Mouse (Mus musculus) MEL (cell line): ENCODE results near the gene Naif1.

Experiments used
- CHD2 ChIP-seq: IDR thresholded peaks from 2 replicates; pipeline ENCODE4 v1.6.1; 2011; ENCODE audit warnings: low read length, improper control_type of control experiment
- CTCF ChIP-seq, 3 experiments: IDR thresholded peaks in 2 of 3; conservative IDR thresholded peaks in 1 of 3; 2 replicates each; pipeline ENCODE4 v1.5.1; 2011 to 2012; ENCODE audit warnings: low read length in 3 of 3, low read depth in 2 of 3, mild to moderate bottlenecking in 2 of 3, improper control_type of control experiment in 1 of 3, inconsistent platforms in 1 of 3, mixed read lengths in 1 of 3, moderate library complexity in 1 of 3; ENCODE audit not compliant: control insufficient read depth in 1 of 3, insufficient read depth in 1 of 3, poor library complexity in 1 of 3, severe bottlenecking in 1 of 3
- EP300 ChIP-seq, 2 experiments: IDR thresholded peaks; 2 replicates each; pipeline ENCODE4 v1.6.1; 2011; ENCODE audit warnings: improper control_type of control experiment in 2 of 2, low read length in 2 of 2, low read depth in 1 of 2, mild to moderate bottlenecking in 1 of 2
- ETS1 ChIP-seq: IDR thresholded peaks from 2 replicates; pipeline ENCODE4 v1.6.1; 2012; ENCODE audit warnings: low read depth, mild to moderate bottlenecking, inconsistent platforms, low read length, improper control_type of control experiment, moderate library complexity
- GATA1 ChIP-seq: IDR thresholded peaks from 2 replicates; pipeline ENCODE4 v1.6.1; 2011; ENCODE audit warnings: low read depth, low read length, improper control_type of control experiment
- MAFK ChIP-seq: IDR thresholded peaks from 2 replicates; pipeline ENCODE4 v1.6.1; 2011; ENCODE audit warnings: low read depth, mild to moderate bottlenecking, low read length, improper control_type of control experiment, borderline replicate concordance
- MYB ChIP-seq: IDR thresholded peaks from 2 replicates; pipeline ENCODE4 v1.6.1; 2011; ENCODE audit warnings: mild to moderate bottlenecking, low read depth, low read length, improper control_type of control experiment
- POLR2A ChIP-seq, 2 experiments: IDR thresholded peaks; 2 replicates each; pipeline ENCODE4 v1.6.1; 2011 to 2012; ENCODE audit warnings: low read length in 2 of 2, mild to moderate bottlenecking in 2 of 2, control low read depth in 1 of 2, improper control_type of control experiment in 1 of 2, low read depth in 1 of 2, moderate library complexity in 1 of 2; ENCODE audit not compliant: control insufficient read depth in 1 of 2, insufficient read depth in 1 of 2, poor library complexity in 1 of 2
- POLR2AphosphoS5 ChIP-seq: IDR thresholded peaks from 2 replicates; pipeline ENCODE4 v1.6.1; 2012; ENCODE audit warnings: low read depth, borderline replicate concordance, mild to moderate bottlenecking, inconsistent platforms, low read length, moderate library complexity, mixed read lengths
- RCOR1 ChIP-seq: IDR thresholded peaks from 2 replicates; pipeline ENCODE4 v1.6.1; 2012; ENCODE audit warnings: low read depth, mild to moderate bottlenecking, inconsistent platforms, low read length, improper control_type of control experiment
- TBP ChIP-seq: IDR thresholded peaks from 2 replicates; pipeline ENCODE4 v1.8.0; 2011; ENCODE audit warnings: low read depth, low read length, improper control_type of control experiment
- TCF12 ChIP-seq: IDR thresholded peaks from 2 replicates; pipeline ENCODE4 v1.6.1; 2014; ENCODE audit warnings: low read depth, mild to moderate bottlenecking, inconsistent platforms, low read length, improper control_type of control experiment, moderate library complexity
- USF2 ChIP-seq, 2 experiments: IDR thresholded peaks; 2 replicates each; pipeline ENCODE4 v1.6.1; 2011 to 2012; ENCODE audit warnings: improper control_type of control experiment in 2 of 2, low read length in 2 of 2, borderline replicate concordance in 1 of 2, inconsistent platforms in 1 of 2, low read depth in 1 of 2, mild to moderate bottlenecking in 1 of 2; ENCODE audit not compliant: insufficient read depth in 1 of 2
- ZKSCAN1 ChIP-seq: IDR thresholded peaks from 2 replicates; pipeline ENCODE4 v1.6.1; 2012; ENCODE audit warnings: low read depth, mild to moderate bottlenecking, inconsistent platforms, low read length, improper control_type of control experiment, moderate library complexity

DNA sequence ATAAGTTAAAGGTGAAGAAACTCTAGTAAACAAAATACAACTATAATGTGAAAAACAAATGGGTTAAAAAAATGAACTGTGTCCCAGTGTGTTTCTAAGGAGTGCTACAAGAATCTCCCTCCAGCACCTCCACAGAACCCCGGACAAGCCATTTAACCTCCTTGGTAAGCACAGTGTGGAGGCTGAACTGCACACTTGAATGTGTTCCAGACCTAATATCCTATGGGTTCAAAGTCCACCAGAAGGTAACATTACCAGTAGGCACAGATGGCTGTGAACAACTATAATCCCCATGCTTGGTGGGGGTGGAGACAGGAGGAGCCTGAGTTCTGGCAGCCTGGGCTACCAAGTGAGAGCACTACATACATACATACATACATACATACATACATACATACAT is 9.6 kb upstream of the Naif1 start:
- TF ChIP-seq CTCF (IDR thresholded peaks at IDR 0.05 in 2 of 3, conservative IDR thresholded peaks at IDR 0.05 in 1 of 3; ENCODE audit: control insufficient read depth in 1 of 3, insufficient read depth in 1 of 3, low read depth in 2 of 3, low read length in 3 of 3, poor library complexity in 1 of 3, severe bottlenecking in 1 of 3) (no peak), EP300 (IDR thresholded peaks at IDR 0.05; ENCODE audit: low read depth in 1 of 2, low read length in 2 of 2) (no peak), GATA1 (no peak), USF2 (IDR thresholded peaks at IDR 0.05; ENCODE audit: borderline replicate concordance in 1 of 2, insufficient read depth in 1 of 2, low read depth in 1 of 2, low read length in 2 of 2) (no peak), POLR2A (IDR thresholded peaks at IDR 0.05; ENCODE audit: control insufficient read depth in 1 of 2, insufficient read depth in 1 of 2, low read depth in 1 of 2, low read length in 2 of 2, poor library complexity in 1 of 2) (no peak), TCF12 (no peak), TBP (no peak), MAFK (no peak), MYB (no peak), ETS1 (no peak), ZKSCAN1 (no peak), POLR2AphosphoS5 (no peak), CHD2 (no peak), RCOR1 (no peak)
